Mouse (Mus musculus): Measurements from ENCODE around the gene Prss44. TPM values are rescaled to one million over a fixed set of nuclear protein-coding genes. Genes with fewer than 3 reads are reported as not detected.
"Not testable (repeated sequence)": the region's sequence is repeated elsewhere in the genome, so short reads cannot be mapped to it uniquely, and the experiment has no call there.

The Prss44 gene
- polyA plus RNA-seq, 1 experiment from 2014 or later, result not detected

- not testable (repeated sequence) for H3K9me3 ChIP-seq (ENCODE audit: control insufficient read depth, low read length); H3K27ac ChIP-seq (ENCODE audit: low read depth, low read length); H3K4me3 ChIP-seq (ENCODE audit: low read length); ATAC-seq (ENCODE audit: low FRiP score, low TSS enrichment); H3K36me3 ChIP-seq (ENCODE audit: control insufficient read depth, insufficient read depth, low read length); H3K4me2 ChIP-seq (replicated peaks; ENCODE audit: low read depth, low read length); H3K27me3 ChIP-seq (ENCODE audit: control insufficient read depth, insufficient read depth, low read length); H3K9ac ChIP-seq (ENCODE audit: low read depth, low read length); H3K4me1 ChIP-seq (ENCODE audit: control insufficient read depth, insufficient read depth, low read length)
These were observed 6.8 kb downstream of the Prss44 start for GRCm38 (mm10) chr9:110820546-110820945.

- no peaks in the 10 kb centered on the region for H3K4me1 ChIP-seq (ENCODE audit: control insufficient read depth, insufficient read depth, low read length)
- no peaks in the 10 kb centered on the region for H3K9me3 ChIP-seq (ENCODE audit: control insufficient read depth, low read length)
- H3K36me3 ChIP-seq (ENCODE audit: control insufficient read depth, insufficient read depth, low read length), result no peaks in the 10 kb centered on the region
- H3K4me2 ChIP-seq (replicated peaks; ENCODE audit: low read depth, low read length), result no peak overlapping the region
- H3K27me3 ChIP-seq (ENCODE audit: control insufficient read depth, insufficient read depth, low read length), result no peaks in the 10 kb centered on the region
- no peak overlapping the region for H3K4me3 ChIP-seq (ENCODE audit: low read length)
- H3K9ac ChIP-seq (ENCODE audit: low read depth, low read length), result no peak overlapping the region
- ATAC-seq (ENCODE audit: low FRiP score, low TSS enrichment), result no peak
- no peak overlapping the region for H3K27ac ChIP-seq (ENCODE audit: low read depth, low read length)
- WGBS, result 86% methylated on average over 7 of the region's 7 CpGs
These were observed 7.6 kb downstream of the Prss44 start for GRCm38 (mm10) chr9:110821436-110821835.

GRCm38 (mm10) chr9:110825426-110825825 lies 11.6 kb downstream of the Prss44 start:
- no peaks in the 10 kb centered on the region for H3K4me1 ChIP-seq (ENCODE audit: control insufficient read depth, insufficient read depth, low read length)
- no peak overlapping the region for H3K9ac ChIP-seq (ENCODE audit: low read depth, low read length)
- no peaks in the 10 kb centered on the region for H3K9me3 ChIP-seq (ENCODE audit: control insufficient read depth, low read length)
- H3K27ac ChIP-seq (ENCODE audit: low read depth, low read length), result no peak overlapping the region
- H3K4me2 ChIP-seq (replicated peaks; ENCODE audit: low read depth, low read length), result no peak overlapping the region
- no peaks in the 10 kb centered on the region for H3K36me3 ChIP-seq (ENCODE audit: control insufficient read depth, insufficient read depth, low read length)
- no peak overlapping the region for H3K4me3 ChIP-seq (ENCODE audit: low read length)
- WGBS, result 86% methylated on average over 4 of the region's 4 CpGs
- H3K27me3 ChIP-seq (ENCODE audit: control insufficient read depth, insufficient read depth, low read length), result no peaks in the 10 kb centered on the region
- no peak for ATAC-seq (ENCODE audit: low FRiP score, low TSS enrichment)

- Histone ChIP-seq H3K27me3 (ENCODE audit: control insufficient read depth, insufficient read depth, low read length) (no peaks in the 10 kb centered on the region), H3K4me3 (ENCODE audit: low read length) (no peak overlapping the region), H3K4me1 (ENCODE audit: control insufficient read depth, insufficient read depth, low read length) (no peaks in the 10 kb centered on the region), H3K9ac (ENCODE audit: low read depth, low read length) (no peak overlapping the region), H3K4me2 (replicated peaks; ENCODE audit: low read depth, low read length) (no peak overlapping the region), H3K27ac (ENCODE audit: low read depth, low read length) (no peak overlapping the region), H3K36me3 (ENCODE audit: control insufficient read depth, insufficient read depth, low read length) (no peaks in the 10 kb centered on the region), H3K9me3 (ENCODE audit: control insufficient read depth, low read length) (no peaks in the 10 kb centered on the region)
- no peak for ATAC-seq (ENCODE audit: low FRiP score, low TSS enrichment)
- WGBS, result 77% methylated on average over 7 of the region's 7 CpGs
These were observed 12.0 kb downstream of the Prss44 start for GRCm38 (mm10) chr9:110825832-110826231.

GRCm38 (mm10) chr9:110826390-110826789 lies 12.6 kb downstream of the Prss44 start, which contains the start of gene Prss43:
Prss43 (plus strand) TSS chr9:110826690.
- Histone ChIP-seq H3K27me3 (ENCODE audit: control insufficient read depth, insufficient read depth, low read length) (no peaks in the 10 kb centered on the region), H3K9ac (ENCODE audit: low read depth, low read length) (no peak within 1 kb of the TSS), H3K27ac (ENCODE audit: low read depth, low read length) (no peak within 1 kb of the TSS), H3K9me3 (ENCODE audit: control insufficient read depth, low read length) (no peaks in the 10 kb centered on the region), H3K4me1 (ENCODE audit: control insufficient read depth, insufficient read depth, low read length) (no peaks in the 10 kb centered on the region), H3K4me2 (replicated peaks; ENCODE audit: low read depth, low read length) (no peak within 1 kb of the TSS), H3K4me3 (ENCODE audit: low read length) (no peak within 1 kb of the TSS), H3K36me3 (ENCODE audit: control insufficient read depth, insufficient read depth, low read length) (no peaks in the 10 kb centered on the region)
- ATAC-seq (ENCODE audit: low FRiP score, low TSS enrichment), result no peak
- WGBS, result 82% methylated on average over 3 of the region's 3 CpGs

- Histone ChIP-seq H3K27me3 (ENCODE audit: control insufficient read depth, insufficient read depth, low read length) (no peaks in the 10 kb centered on the region), H3K36me3 (ENCODE audit: control insufficient read depth, insufficient read depth, low read length) (no peaks in the 10 kb centered on the region), H3K27ac (ENCODE audit: low read depth, low read length) (no peak overlapping the region), H3K4me2 (replicated peaks; ENCODE audit: low read depth, low read length) (no peak overlapping the region), H3K9ac (ENCODE audit: low read depth, low read length) (no peak overlapping the region), H3K9me3 (ENCODE audit: control insufficient read depth, low read length) (no peaks in the 10 kb centered on the region), H3K4me1 (ENCODE audit: control insufficient read depth, insufficient read depth, low read length) (no peaks in the 10 kb centered on the region), H3K4me3 (ENCODE audit: low read length) (no peak overlapping the region)
- 80% methylated on average over 5 of the region's 5 CpGs for WGBS
- ATAC-seq (ENCODE audit: low FRiP score, low TSS enrichment), result no peak
These were observed 19.2 kb downstream of the Prss44 start for GRCm38 (mm10) chr9:110833021-110833420.

- no peaks in the 10 kb centered on the region for H3K4me1 ChIP-seq (ENCODE audit: control insufficient read depth, insufficient read depth, low read length)
- no peak for ATAC-seq (ENCODE audit: low FRiP score, low TSS enrichment)
- no peaks in the 10 kb centered on the region for H3K36me3 ChIP-seq (ENCODE audit: control insufficient read depth, insufficient read depth, low read length)
- no peak within 1 kb of the TSS for H3K27ac ChIP-seq (ENCODE audit: low read depth, low read length)
- H3K27me3 ChIP-seq (ENCODE audit: control insufficient read depth, insufficient read depth, low read length), result no peaks in the 10 kb centered on the region
- WGBS, result 81% methylated on average over 19 of the region's 19 CpGs
- no peaks in the 10 kb centered on the region for H3K9me3 ChIP-seq (ENCODE audit: control insufficient read depth, low read length)
- H3K9ac ChIP-seq (ENCODE audit: low read depth, low read length), result no peak within 1 kb of the TSS
- no peak within 1 kb of the TSS for H3K4me3 ChIP-seq (ENCODE audit: low read length)
- no peak within 1 kb of the TSS; the same call in 1 of the 2 replicates for H3K4me2 ChIP-seq (replicated peaks; ENCODE audit: low read depth, low read length)
These were observed 20.6 kb downstream of the Prss44 start, which contains the start of gene Prss45 for GRCm38 (mm10) chr9:110834411-110834810. Prss45 (plus strand) TSS chr9:110834588.

- H3K9me3 ChIP-seq (ENCODE audit: control insufficient read depth, low read length), result no peaks in the 10 kb centered on the region
- no peaks in the 10 kb centered on the region for H3K4me1 ChIP-seq (ENCODE audit: control insufficient read depth, insufficient read depth, low read length)
- no peak overlapping the region for H3K27ac ChIP-seq (ENCODE audit: low read depth, low read length)
- H3K4me2 ChIP-seq (replicated peaks; ENCODE audit: low read depth, low read length), result no peak overlapping the region; the same call in 1 of the 2 replicates
- ATAC-seq (ENCODE audit: low FRiP score, low TSS enrichment), result no peak
- WGBS, result 38% methylated on average over 10 of the region's 10 CpGs
- H3K27me3 ChIP-seq (ENCODE audit: control insufficient read depth, insufficient read depth, low read length), result no peaks in the 10 kb centered on the region
- H3K36me3 ChIP-seq (ENCODE audit: control insufficient read depth, insufficient read depth, low read length), result no peaks in the 10 kb centered on the region
- no peak overlapping the region for H3K4me3 ChIP-seq (ENCODE audit: low read length)
- no peak overlapping the region for H3K9ac ChIP-seq (ENCODE audit: low read depth, low read length)
These were observed 21.2 kb downstream of the Prss44 start for GRCm38 (mm10) chr9:110834961-110835360.

GRCm38 (mm10) chr9:110836112-110836511 lies 22.3 kb downstream of the Prss44 start:
- no peak overlapping the region for H3K4me2 ChIP-seq (replicated peaks; ENCODE audit: low read depth, low read length)
- H3K4me3 ChIP-seq (ENCODE audit: low read length), result no peak overlapping the region
- no peaks in the 10 kb centered on the region for H3K27me3 ChIP-seq (ENCODE audit: control insufficient read depth, insufficient read depth, low read length)
- no peaks in the 10 kb centered on the region for H3K4me1 ChIP-seq (ENCODE audit: control insufficient read depth, insufficient read depth, low read length)
- no peak for ATAC-seq (ENCODE audit: low FRiP score, low TSS enrichment)
- no peak overlapping the region for H3K9ac ChIP-seq (ENCODE audit: low read depth, low read length)
- H3K36me3 ChIP-seq (ENCODE audit: control insufficient read depth, insufficient read depth, low read length), result no peaks in the 10 kb centered on the region
- H3K27ac ChIP-seq (ENCODE audit: low read depth, low read length), result no peak overlapping the region
- WGBS, result 41% methylated on average over 2 of the region's 2 CpGs
- H3K9me3 ChIP-seq (ENCODE audit: control insufficient read depth, low read length), result no peaks in the 10 kb centered on the region
